Mouse (Mus musculus) NIH3T3 (cell line): ENCODE data around the gene Slc2a5.

Experiments
- DNase-seq: peaks from one replicate; pipeline ENCODE4 v3.0.0-alpha.2; 2012; ENCODE audit warnings: low read depth

Gene Slc2a5

DNA sequence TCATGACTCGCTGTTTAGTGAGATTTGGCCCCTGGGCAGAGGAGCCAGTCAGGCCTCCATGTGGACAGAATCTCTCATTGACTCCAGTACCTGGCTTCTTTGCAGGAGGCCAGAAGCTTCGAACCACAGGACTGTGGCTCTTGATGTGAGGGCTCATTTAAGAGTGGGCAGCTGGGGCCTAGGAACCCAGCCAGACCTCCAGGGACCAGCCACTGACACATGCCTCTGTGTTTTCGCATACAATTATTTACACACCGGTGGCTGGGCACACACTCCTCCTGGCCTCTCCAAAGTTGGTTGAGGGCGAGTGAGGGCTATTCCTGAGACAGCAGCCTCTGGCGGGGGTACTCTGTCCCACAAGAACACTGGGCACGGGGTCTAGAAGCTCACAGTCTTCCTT, 21.3 kb downstream of the Slc2a5 start:
- DNase-seq: no peak

DNA sequence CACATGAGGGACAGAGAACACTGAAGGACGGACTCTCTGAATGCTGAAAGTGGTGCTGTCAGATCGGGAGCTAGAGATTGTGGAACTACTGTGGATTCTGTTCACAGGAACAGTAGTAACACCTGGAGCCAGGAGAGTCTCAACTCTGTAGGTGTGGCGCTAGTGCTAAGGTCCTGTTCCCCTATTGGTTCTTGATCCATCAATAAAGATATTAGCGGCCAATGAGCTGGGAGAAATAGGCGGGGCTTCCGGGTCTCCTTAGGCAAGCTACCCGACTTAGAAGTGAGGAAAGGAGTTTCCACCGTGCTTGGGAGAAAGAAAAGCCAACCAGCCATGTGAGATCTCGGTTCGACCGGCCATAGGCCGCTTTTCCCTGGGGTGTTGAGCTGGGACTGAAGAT, 25.2 kb downstream of the Slc2a5 start:
- DNase-seq: no peak

DNA sequence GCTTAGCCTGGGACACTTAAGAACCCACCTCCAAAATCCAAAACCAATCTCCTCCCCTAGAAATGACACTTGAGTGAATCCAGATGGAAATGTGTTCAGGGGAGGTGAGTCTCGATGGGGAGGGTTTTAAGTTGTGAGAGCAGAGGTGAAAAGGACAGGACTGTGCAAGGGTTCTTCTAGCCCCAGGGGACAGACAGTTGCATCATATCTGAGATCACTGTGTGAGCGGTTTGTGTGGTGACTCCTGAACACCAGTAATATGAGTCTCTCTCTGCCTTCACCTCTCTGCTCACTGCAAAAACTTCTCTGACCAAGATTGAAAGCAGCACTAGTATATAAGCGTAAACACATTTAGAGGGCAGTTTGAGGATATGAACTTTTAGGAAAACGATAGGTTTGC, 27.2 kb downstream of the Slc2a5 start:
- DNase-seq: peak; percentile 76

DNA sequence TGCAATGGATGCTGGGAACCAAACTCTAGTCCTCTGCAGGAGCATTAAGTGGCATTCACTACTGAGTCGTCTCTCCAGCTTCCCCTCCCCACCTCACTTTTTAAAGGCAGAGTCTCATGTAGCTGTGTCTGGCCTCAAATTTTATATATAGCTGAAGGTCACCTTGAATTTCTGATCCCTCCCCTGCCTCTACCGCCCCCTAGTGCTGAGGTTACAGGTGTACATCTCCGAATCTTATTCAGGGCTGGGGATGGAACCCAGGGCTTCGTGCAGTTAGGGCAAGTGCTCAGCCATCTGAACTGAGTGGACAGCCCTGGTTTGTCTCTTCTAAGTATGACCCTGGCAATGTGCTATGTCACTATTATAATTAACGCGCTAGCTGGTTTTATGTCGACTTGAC, 32.0 kb downstream of the Slc2a5 start:
- no peak for DNase-seq

DNA sequence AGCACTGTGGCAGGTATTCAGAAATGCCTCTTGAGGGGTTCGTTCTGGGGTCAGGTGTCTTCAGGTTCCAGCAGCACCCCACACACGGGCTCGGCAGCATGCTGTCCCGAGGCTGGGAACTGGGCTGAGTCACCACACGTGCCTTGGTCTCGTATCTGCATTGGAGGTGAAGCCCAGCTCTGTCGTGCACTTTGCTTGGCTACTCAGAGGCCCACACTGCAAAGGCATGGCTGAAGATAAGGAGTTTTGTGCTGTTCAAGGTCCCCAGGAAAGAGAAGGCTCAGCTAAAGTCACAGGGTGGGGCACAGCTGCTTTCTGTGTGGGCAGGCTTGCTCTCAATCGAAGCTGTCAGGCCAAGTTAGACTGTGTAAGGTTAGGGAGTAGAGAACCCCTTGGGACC, 33.4 kb downstream of the Slc2a5 start:
- no peak for DNase-seq

DNA sequence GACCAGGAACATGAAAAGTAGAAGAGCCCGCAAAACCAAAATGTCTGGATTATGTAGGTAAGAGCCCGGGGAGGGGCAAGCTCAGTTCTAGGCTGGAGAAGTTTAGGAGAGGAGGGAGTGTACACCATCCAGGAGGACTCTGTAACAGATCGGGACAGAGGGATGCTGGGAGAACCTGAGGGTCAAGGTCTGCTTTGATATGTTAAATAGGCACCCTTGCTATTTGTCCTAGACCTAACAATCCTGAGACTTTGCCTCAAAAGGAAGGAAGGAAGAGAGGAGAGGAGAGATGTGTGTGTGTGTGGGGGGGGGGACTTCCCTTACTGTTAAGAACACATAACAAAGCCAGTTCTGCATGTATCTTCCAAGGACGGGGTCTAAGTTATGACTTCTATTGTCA, 36.2 kb downstream of the Slc2a5 start:
- DNase-seq: no peak

DNA sequence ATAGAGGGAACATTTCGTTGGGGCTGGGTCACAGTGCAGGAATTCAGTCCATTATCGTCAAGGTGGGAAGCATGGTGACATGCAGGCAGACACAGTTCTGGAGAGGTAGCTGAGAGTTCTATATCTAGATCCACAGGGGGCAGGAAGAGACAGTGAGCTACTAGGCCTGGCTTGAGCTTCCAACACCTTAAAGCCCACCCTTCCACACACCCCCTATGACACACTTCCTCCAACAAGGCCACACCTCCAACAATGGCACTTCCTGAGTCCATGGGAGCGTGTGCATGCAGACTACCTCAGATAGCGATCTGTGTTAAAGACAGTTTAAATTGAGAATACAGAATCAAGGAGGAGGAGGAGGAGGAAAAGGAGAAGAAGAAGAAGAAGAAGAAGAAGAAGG, 36.6 kb downstream of the Slc2a5 start:
- no peak for DNase-seq

DNA sequence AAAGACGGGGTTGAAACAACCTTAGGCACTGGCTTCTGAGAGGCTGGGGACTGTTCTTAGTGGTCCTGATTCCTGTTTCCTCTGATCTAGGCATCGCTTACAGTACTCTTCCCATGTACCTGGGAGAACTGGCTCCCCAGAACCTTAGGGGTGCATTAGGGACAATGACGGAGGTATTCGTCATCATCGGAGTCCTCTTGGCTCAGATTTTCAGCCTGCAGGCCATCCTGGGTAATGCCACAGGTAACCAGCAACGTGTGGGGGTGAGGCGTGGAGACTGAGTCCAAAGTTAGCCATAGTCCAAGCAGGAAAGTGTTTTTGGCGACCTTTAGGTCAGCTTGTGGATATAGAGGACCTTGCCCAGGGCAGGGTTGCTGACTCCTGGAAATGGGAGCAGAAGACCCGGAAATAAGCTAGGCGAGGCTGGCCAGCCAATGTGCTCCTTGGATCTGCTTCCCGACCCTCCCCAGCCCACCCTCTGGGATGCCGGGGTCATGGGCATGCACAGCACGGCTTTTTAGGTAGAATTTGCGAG, 38.3 kb downstream of the Slc2a5 start:
- DNase-seq: no peak

DNA sequence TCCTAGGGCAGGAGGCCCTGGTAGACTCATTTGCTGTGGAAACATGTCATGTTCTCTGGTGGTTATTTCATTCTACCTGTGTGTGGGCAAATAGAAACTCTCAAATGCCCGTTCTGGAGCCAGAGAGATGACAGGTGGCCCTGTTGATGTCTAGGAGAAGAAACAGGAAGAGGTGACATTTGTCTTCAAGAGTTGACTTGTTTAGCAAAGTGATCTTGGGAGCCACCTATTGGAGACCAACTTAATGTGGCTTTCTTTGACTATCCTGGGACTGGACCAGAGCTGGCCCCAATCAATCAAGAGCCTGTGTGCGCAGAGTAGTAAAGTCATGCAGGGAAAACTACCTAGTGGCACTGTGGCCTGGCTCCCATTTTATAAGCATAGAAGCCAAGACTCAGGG, 40.4 kb downstream of the Slc2a5 start:
- DNase-seq: no peak

DNA sequence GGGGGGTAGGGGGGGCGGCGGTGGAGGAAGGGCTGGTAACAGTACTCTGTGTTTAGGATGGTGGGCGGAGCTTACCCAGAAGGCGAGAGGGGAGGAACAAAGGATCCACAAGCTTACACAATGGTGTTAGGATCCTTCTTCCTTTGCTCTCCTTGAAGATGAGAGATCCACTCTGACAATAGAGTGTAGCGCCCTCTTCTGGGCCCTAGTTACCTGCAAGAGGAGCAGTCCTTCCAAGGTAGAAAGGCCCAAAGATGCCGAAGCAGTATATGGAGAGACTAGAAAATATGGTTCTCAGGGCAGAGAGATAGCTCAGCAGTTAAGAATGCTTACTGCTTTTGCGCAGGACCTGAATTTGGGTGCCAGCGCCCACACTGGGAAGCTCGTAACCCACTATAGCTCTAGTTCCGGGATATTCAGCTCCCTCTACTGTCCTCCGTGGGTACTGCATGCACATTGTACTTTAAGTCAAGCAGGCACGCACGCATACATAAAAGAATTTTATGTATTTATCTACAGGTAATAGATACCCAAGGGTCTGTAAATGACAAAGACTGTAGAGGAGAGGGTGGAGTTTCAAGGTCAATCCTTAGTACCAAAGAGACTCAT, 43.6 kb downstream of the Slc2a5 start:
- DNase-seq: no peak

DNA sequence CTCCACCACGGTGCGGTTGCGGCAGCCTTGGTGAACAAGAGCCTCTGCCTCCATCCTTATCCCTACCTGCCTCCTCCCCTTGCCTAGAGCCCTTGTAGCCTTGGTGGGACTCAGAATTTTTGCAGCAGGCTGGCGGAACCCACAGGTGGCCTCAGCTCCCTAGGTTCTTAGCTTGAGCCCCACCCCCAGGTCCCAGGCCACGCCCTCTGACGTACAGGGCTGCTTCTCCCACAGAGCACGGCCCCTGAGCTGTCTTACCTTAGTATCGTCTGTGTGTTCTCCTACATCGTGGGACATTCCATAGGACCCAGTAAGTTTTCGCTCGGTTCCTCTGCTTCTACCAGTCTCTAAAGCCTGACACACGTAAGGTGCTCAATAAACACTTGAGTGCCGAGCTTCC, 45.8 kb downstream of the Slc2a5 start:
- no peak for DNase-seq

DNA sequence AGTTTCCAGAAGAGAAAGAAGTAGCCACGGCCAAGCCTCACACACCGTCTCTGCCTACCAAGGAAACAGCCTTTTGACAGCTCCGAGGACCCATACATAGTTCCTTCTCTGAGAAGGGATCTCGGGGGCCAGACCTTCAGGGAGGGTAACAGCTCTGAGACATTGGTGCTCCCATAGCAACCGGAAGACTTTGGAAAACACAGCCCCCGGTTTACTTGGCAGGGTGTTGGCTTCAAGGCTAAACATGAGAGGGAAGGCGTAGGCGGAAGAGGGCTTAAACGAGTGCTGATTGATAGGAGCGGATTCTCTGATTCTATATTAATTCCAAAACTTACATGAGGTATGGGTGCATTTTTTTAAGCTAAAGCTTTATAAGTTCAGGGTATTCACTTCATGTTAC, 49.3 kb downstream of the Slc2a5 start:
- DNase-seq: no peak

DNA sequence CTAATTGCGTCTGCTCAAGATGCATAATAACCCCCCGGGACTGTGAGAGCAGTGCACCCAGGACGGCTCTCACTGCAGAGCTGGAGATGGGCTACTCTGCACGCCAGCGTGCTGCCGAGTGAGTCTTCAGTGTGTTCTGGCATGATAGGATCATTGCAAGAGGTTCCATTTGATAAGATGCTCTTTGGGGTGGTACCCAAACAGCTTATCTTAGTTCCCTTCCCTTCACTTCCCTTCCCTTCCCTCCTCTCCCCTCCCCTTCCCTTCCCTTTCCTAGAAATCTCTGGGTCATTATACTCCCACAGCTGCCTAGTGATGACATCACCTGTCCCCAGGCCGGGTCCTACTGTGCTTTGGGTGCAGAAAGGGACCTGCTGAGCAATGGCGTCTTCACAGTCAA, 53.0 kb downstream of the Slc2a5 start:
- DNase-seq: no peak

DNA sequence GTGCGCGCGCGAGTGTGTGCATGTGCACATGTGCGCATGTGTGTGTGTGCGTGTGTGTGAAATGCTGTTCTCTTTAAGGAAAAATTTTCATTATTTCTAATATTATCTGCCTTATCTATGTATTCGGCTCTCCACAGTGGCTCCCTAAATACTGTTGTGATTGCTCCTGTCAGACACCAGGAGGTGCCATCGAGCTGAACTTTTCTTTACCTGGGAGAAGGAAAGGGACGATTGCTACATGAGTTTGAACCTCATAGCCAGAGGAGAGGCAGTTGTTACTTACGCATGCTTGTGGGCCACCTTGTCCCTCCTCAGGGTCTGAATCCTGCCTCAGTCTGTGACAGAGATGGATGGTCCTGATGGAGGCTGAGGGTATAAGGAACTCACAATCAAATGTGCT, 54.2 kb downstream of the Slc2a5 start:
- peak; percentile 66 for DNase-seq

DNA sequence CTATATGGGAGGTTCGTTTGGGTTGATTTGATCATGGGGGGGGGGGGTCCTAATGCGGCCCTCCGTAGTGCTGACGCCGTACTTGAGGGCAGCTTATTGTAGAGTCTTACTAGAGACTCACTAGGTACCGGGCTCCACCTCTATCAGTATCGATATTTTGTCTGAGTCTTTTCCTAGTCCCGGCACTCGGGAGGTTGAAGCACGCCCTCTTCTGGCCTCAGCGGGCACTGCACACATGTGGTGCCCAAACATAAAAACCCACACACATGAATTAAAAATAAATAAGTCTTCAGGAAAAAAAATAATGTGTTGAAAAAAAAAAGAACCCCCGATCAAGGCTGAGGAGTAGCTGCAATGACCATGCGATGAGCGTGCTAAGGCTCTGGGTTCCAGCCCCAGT, 54.9 kb downstream of the Slc2a5 start:
- no peak for DNase-seq

DNA sequence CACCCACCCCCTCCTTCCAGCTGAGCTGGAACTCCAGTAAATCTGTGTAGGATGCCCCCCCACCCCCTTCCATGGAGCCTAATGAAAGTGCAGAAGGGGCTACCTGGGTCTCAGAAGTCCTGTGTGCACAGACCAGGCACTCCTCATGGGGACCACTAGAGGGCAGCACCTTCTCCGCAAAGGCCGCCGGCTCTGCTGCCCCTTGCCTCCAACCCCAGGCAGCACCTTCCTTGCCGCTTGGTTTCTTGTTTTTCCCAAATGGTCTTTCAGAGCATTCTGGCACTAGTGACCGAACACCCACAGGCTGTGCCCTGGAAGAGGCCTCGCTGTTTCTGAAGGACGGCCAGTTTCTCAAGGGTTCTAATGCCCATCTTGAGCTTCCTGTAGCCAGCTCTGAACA, 57.5 kb downstream of the Slc2a5 start:
- DNase-seq: peak; percentile 66

DNA sequence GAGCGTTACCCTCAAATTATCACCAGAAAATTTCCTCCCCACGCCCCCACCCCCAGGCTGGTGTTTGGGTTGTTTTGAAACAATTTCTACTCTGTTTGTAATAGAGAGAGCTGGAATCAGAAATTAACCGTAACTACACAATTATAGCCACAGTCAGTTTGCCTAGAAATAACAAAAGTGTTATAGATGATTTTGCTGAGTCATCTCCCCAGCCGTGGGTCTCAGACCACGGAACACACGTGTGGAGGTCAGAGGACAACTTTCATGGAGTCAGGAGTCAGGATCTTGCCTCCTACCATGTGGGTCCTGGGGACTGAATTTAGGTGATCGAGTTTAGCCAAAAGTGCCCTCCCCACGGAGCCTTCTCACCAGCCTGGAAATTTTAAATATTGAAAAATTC, 58.0 kb downstream of the Slc2a5 start:
- no peak for DNase-seq

DNA sequence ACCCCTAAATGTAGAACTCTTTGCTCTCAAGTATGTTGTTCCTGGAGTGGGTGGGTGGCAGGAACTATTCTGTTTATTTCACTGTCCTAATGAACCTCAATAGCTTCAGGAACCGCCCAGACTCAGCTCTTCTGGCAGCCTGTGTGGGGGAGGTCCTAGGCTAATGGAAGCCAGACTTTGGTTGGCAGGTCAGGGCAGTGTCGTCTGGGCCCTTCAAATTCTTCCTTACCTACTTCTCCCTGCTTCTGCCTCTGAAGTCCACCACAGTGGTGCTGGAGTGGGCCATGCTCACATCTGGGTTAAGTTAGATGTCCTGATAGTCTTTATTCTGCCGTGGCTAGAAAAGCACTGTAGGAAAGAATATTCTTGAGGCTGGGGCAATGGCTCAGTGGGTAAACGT, 59.0 kb downstream of the Slc2a5 start:
- peak; percentile 48 for DNase-seq

DNA sequence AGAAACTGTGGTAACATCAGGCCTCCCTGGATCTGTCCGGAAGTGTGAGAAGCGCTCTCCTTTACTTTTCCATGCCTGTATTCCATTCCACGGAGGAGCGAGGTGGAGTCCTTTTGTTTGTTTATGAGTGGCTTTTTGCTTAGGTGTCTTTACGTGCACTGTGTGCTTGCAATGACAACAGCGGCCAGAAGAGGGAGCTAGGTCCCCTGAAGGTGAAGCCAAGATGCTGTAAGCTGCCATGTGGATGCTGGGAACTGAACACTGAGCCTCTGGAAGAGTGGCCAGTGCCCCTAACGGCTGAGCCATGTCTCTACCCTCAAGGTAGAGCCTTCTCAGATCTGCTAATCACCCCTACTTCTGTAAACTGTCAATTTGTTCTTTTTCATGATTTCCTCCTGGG, 62.2 kb downstream of the Slc2a5 start:
- DNase-seq: peak; percentile 14

DNA sequence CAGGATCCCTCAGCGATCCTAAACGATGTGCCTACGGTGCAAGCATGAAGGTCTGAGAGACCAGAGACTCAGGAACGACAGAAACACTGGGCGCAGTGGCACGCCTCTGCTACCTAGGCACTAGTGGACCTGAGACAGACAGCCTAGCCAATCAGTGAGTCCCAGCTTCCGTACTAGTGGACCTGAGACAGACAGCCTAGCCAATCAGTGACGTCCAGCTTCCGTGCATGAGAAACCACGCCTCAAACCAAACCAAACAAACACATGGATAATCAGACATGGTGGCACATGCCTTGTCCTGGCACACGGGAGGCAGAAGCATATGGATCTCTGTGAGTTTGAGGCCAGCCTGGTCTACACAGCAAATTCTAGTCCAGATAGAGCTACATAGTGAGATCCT, 69.2 kb downstream of the Slc2a5 start:
- DNase-seq: no peak

DNA sequence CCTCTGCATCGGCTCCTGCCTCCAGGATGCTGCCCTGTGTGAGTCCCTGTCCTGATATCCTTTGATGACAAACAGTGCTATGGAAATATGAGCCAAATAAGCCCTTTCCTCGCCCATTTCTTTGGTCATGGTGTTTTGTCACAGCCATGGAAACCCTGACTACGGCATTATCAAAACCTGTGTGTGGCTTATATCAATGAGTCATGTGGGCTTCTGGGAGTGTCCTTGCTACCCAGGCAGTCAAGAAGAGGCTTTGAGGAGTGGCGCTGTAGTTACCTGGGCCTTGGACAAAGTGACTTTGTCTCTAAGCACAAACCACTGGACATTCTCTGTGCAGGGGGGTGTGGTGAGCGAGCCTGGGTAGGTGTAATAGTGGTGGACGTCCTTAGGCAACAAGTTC, 73.1 kb downstream of the Slc2a5 start:
- no peak for DNase-seq
